Mouse (Mus musculus) thymus, adult 18-20 months (tissue): Measurements from ENCODE around the gene Ttc28.

ENCODE experiments used
- DNase-seq, 2 experiments: peaks; one replicate each; pipeline ENCODE4 v3.0.0; 2022; ENCODE audit warnings: mixed read lengths in 2 of 2

Ttc28 gene

DNA sequence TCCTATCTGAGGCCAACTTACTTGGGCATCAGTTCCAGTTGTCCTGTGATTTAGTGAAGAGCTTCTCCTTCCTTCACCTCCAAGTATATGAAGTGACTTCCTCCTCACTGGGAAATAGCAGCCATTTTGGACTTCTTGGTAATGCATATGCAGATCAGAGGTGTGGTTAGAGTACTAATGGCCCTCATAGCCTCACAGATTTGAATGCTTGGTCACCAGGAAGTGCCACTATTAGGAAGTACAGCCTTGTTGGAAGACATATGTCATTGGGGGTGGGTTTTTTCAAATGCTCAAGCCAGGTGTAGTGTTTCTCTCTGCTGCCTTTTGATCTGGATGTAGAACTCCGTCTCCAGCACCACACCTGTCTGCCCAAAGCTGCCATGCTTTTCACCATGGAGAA, 10.3 kb downstream of the Ttc28 start:
- no peak for DNase-seq

DNA sequence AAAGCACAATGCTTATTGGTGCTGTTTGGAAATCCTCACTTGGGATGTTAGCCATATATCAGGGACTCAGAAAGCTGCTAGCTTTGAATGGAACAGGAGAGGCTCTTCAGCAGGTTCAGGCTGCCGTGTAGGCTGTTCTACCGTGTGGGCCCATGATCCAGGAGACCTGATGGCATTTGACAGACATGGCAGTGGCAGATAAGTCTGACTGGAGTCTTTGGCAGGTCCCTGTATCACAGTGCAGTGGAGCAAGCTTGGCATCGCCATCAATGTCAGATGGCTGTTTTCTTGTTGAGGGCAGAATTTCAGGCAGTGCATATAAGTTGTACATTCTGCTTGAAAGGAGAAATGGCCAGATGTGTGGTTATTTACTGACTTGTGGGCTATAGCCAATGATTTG, 11.0 kb downstream of the Ttc28 start:
- DNase-seq, result no peak

DNA sequence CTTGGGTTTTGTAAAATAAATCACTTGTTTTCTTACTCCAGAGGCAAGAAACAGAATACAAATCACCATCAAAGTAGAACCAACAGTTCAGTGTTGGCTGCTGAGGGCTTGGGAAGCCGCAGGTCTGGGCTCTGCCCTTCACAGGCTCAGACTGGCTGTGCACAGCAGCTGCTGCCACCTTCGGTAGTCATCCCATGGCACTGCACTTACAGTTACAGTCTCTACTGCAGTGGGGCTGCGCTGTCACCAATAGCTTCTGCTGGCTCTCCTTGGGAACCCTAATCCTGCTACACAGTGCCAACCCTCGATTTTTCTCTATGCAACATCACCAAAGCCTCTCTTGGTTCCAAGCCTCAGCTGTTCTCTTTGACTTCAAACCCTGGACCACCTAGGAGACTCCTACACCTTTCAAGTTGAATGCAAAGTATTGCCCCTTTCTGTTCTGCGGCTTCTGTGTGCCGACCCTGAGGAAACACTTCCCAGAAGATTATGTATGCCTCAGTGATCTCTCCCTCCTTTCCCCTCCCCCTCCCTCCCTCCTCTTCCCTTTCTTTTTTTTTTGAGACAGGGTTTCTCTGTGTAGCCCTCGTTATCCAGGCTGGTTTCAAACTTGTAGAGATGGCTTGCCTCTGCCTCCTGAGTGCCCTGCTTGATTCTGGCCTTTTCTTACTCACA, 17.6 kb downstream of the Ttc28 start:
- DNase-seq, result no peak

DNA sequence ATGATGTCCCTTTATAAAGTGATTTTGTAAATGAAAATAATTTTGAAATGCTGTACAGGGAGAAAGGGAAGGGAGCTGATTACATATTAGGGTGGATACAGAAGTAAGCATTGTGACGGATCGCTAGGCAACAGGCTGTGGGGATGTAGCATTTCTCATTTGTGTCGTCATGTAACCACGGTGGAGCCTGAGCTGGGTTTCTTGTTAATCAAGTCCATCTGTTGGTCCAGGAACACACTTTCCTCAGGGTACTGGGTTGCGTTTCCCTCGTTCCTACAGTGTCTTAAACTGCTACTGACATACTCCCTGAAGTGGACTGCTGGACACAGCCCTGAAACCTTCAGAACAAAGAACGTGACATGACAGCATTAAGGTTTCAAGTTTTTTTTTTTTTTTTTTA, 18.6 kb downstream of the Ttc28 start:
- DNase-seq, result no peak

DNA sequence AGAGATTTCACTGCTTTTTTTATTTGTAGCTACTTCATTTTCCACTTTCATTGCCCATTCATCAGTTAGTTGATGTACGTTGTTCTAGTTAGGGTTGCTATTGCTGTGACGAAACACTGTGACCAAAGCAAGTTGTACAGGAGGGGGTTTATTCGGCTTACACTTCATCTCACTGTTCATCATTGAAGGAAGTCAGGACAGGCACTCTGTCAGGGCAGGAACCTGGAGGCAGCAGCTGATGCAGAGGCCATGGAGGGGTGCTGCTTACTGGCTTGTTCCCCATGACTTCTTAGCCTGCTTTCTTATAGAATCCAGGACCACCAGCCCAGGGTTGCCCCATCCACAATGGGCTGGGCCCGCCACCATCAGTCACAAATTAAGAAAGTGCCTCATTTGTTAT, 19.2 kb downstream of the Ttc28 start:
- no peak for DNase-seq

DNA sequence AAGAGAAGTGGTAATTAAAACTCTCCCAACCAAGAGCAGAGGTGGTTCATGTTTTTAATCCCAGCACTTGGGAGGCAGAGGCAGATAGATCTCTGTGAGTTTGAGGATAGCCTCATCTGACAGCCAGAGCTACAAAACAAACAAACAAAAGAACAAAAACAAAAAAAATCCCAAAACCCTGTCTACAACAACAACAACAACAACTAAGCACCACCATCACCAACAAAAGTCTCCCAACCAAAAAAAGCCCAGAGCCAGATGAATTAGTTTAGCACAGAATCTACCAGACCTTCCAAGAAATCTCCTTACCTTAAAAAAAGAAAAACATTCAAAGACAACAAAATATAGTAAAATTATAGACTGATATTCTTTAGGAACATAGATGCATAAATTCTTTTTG, 20.7 kb downstream of the Ttc28 start:
- no peak for DNase-seq

DNA sequence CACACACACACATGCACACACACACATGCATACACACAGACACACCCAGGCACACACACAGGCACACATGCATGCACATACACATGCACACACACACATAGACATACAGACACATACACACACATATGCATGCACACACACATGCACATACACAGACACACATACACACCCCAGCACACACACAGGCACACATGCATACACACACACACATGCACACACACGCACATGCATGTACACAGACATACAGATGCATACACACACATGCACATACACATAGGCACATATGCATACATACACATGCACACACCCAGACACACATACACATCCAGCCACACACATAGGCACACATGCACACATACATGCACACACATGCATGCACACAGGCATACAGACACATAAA, 27.1 kb downstream of the Ttc28 start:
- DNase-seq, result no peak

DNA sequence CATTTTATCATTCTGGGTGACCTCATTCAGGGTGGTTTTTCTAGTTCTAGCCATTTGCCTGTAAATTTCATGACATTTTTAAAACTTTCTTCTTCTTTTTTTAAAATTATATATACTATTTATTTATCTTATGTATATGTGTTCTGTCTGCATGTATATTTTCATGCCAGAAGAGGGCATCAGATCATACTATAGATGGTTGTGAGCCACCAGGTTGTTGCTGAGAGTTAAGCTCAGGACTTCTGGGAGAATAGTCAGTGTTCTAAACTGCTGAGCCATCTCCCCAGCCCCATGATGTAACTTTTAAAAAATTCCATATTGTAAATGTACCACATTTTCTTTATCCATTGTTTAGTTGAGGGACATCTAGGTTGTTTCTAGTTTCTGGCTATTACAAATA, 29.3 kb downstream of the Ttc28 start:
- no peak for DNase-seq

DNA sequence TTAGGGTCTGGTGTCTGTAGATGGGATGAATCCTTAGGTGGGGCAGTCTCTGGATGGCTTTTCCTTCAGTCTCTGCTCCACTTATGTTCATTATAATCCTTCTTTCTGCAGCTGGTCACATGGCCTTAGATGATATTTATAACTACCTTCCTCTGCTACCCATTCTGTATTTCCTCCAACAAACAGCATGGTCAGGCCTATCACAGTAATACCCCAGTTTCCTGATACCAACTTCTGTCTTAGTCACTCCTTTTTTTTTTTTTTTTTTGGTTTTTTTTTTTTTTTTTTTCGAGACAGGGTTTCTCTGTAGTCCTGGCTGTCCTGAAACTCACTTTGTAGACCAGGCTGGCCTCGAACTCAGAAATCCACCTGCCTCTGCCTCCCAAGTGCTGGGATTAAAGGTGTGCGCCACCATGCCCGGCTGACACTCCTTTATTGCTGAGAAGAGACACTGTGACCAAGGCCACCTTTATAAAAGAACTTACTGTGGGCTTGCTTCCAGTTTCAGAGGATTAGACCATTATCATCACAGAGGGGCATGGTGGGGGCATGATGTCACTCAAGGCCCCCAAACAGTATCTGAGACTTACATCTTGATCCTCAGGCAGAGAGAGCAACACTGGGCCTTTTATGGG, 30.5 kb downstream of the Ttc28 start:
- no peak for DNase-seq

DNA sequence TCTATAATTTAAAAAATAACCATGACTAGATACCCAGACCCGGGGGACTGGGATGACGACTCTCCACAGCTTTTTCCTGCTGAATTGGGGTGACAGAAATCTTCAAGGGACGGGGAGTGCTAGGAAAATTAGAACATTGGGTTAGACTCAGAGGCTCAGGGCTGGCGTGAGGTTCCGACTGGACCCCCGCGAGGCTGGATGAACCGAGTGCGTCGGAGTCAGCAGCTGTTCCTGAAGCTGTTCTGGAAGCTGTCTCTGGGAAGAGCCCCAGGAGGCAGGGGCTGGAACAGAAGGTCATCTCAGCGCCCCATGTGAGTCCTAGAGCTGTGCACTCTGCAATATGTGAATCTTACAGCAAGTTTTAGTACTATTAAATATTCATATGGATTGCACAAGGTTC, 35.3 kb downstream of the Ttc28 start:
- no peak for DNase-seq

DNA sequence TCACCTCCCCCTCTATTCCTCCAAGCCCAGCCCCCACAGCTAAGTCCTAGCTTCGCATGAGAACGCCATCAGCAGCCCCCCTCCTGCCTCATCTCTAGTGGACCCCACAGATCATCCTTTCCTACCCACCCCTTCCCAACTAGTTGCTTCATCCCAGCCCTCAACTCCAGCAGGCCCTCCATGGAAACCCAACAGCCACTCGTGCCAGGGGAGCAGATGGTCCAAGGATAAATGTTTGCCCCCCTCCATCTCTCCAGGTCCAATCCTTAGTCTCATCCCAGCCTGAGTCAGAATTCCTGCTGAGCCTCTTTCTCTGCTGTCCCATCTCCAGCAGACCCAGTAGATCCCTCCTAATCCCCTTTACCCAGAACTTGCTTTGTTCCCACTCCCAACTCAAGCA, 36.6 kb downstream of the Ttc28 start:
- no peak for DNase-seq

DNA sequence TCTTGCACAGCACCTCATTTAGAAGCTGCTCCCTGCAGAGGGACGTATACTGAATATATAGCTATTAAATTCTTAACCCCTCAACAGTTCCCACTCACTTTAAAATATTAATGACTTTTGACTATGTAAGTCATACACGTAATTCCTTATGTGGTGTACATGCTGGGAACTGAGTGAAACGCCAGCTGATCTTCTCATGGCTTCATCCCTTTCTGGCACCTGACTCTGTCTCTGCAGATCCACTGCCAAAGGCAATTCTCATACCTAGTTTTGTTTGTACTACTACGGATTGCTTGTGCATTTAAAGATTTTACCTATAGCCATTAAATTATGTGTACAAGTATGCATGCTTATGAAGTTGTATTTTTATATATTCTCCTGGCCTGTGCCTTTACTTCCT, 39.9 kb downstream of the Ttc28 start:
- DNase-seq, result no peak

DNA sequence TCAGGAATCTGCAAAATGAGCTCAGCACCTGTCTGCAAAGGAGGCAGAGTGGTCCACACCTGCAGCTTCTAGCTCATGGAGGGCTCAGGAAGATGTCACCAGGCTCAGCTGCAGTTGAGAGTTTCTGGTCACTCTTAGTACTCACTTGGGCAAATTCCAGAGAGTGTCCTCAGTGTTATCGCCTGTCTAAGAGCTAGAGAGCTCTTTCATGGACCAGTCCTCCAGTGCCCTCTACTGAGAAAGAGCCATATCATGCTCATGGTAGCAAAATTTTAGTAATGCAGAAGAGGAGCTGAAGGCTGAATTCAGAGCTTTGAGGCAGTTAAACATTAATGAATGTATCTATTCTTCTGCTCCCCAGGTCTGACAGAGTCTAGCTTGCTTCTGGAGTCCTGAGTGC, 43.7 kb downstream of the Ttc28 start:
- DNase-seq, result no peak

DNA sequence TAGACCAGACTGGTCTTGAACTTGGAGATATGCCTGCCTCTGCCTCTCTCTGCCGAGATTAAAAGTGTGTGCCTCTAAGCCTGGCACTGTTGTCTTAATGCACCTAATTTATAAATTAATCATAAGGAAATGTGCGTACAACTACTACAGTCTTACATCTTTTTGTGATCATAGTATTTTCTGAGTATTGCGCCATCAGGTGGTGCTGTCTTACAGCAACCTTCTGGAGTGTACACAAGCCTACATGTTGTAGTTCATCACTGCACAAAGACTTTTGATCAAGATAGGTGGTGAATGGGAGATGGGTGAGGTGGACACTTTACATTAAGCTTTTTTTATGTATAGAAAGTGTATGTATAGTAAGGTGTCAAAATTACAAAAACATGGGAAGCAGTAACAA, 45.0 kb downstream of the Ttc28 start:
- no peak for DNase-seq

DNA sequence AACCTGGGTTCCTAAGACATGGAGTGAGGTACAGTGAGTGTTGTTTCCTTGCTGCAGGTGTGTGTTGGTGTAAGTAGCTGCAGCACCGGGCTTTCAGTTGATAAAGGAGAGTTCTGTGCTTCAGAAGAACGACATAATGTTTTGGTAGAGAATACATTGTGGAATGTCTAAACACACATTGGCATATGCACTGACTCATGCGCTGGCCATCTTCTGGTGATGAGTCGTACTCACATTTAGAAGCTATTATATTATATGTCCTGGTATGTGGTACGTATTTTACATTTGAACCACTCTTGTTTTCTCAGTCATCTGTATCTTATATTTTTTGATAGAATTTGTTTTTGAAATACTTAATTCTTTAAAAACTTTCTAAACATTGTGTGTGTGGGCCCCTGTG, 46.2 kb downstream of the Ttc28 start:
- DNase-seq, result no peak

DNA sequence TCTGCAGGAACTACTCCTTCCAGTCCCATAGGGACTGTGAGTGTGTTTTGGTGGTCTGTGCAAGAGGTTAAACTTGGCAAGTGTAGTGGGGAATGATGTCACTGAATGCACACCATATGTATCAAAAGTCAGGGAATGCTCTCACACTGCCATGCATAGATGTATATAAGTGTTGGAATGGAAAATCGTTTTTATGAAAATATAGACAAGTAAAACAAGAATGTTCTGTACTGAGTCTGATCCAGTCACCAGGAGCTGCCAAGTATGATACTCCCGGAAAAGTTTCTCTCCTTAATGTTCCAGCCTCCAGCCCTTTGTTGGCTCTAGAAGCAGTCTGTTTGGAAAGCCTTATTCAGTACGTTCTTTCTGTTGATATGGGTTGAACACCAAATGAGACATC, 48.7 kb downstream of the Ttc28 start:
- no peak for DNase-seq

DNA sequence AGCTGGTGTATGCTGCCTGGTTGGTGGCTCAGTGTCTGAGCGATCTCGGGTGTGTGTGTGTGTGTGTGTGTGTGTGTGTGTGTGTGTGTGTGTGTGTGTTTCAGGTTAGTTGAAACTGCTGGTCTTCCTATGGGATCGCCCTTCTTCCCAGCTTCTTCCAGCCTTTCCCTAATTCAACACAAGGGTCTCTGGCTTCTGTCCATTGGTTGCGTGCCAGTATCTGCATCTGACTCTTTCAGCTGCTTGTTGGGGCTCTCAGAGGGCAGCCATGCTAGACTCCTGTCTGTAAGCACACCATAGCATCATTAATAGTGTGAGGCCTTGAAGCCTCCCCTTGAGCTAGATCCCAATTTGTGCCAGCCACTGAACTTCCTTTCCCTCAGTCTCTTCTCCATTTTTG, 49.7 kb downstream of the Ttc28 start:
- DNase-seq, result no peak

DNA sequence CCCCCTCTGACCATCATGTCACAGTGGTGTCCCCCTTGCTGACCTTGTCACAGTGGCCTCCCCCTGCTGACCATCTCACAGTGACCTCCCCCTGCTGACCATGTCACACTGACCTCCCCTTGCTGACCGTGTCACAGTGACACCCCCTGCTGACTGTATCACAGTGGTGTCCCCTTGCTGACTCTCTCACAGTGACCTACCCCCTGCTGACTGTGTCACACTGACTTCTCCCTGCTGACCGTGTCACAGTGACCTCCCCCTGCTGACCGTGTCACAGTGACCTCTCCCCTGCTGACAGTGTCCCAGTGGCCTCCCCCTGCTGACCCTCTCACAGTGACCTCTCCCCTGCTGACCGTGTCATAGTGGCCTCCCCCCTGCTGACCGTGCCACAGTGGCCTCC, 57.0 kb downstream of the Ttc28 start:
- DNase-seq, result no peak

DNA sequence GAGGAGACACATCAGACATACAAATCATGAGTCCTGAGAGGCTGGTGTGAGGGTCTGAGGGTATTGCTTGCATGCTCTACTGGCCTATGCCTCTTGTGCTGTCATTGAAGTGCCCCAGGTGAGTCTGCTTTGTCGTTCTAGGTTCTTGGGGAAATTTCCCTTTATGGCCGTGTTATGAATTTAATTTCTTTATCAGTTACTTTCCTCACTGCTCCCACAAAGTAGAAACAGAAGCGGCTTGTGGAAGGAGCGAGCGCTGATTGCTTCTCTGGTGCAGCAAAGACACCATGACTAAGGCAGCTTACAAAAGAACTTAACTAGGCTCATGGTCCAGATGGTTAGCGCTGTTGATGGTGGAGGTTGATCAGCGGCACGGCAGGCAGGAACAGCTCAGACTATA, 64.7 kb downstream of the Ttc28 start:
- DNase-seq, result no peak

DNA sequence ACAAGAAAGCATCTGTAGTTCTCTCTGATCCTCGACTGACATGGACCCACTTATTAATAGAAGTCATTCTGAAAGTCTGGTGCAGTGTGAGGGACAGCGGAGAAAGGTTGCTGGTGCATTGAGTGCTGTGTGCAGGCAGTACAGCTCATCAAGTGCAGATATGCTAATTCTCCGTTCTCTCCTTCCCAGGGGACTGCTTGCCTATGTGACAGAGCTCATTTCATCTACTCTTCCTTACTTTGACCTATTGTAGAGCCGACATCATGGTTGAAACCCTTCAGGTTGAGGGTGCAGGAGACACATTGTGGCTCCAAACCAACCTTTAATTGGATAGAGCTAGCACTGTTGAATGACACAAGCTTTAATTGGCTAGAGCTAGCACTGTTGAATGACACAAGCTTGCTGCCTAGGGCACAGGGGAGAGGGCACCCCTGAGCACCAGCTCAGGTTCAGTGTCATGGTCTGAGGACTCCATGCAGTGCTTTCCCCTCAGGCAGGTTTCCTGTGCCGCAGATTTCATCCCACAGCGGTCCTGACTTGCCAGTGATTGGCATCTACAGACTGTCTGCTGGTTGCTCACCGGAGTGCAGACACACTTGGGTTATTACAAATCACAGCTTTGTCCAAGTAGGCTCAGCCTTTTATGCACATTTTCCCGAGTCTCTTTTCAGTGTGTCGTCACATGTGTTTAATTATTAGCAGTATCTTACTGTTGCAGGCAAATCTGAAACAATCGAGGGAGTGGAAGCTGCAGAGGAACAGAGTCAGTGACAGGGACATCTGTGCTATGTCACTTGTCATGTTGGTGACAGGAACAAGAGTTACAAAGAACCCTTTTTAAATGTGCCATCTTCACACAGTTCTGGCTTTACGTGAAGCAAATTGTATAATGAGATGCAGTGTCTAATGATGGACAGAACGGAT, 69.1 kb downstream of the Ttc28 start:
- DNase-seq, result no peak

DNA sequence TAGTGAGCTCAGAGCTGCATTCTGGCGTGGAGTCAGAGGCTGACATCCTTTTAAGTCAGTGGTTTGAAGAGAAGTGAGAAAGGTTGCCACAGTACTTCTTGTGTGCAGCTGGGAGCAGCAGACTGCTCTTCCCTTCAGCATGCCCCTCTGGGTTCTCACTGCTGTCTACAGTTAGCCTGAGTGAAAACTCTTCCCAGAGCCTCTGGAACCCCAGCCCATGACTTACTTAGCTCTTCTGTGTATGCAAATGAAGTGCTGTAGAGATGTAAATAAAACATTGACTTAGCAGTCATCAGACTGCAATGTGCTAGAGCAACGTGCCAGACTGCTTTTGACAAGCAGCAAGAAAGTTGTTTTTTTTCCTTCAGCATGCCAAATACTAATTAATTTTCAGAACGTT, 70.2 kb downstream of the Ttc28 start:
- no peak for DNase-seq

DNA sequence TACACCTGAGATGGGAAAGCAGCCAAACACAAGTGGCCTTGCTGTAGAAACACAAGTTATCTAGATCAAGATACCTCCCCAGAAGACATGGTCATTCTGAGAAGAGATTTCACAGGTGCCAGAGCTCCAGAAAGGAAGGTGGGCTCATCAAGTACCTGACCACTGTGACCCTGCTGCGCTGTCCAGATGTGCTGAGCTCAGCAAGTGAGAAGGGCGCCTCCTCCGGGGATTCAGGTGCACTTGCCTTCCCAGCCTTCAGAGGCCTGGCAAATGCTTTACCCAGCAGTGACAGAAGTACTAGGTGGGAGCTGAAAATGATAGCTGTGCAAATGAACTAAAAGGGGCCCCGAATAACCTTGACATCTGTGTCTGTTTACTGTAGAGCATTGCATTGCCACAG, 78.6 kb downstream of the Ttc28 start:
- DNase-seq, result no peak

DNA sequence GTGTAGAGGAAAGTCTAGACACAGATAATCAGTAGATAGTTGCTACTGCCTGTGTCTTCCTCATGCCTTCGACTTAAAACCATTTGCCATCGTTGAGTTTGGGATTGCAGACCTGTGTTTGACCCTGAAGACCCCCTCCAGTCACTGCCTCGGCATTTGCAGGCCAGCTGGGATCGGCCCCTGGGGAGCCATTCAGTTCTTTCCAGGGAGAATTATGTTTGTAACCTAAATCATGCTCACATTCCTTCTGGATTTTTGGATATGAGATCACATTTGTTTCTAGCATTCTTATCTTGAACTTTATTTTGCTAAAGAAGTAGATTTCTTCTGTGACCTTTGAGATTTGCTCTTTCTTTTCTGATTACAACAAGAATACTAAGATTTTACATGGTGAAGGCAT, 80.5 kb downstream of the Ttc28 start:
- no peak for DNase-seq

DNA sequence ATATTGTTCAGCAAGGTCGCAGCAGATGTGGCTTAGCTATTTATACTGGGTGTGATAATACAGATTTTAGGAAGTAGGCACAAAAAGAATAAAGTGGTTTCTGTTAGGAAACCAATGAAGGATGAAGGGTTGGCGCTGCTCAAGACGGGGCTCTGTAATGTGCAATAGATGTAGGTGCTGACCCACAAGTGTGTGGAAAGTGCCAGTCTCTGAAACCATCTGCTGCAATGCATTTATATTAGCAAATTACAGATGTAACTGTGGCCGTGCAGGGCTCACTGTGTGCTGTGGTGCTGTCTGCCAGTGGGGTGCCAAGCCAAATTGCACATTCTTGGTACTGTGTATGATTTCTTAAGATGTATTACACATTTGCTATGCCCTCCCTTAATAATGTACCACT, 81.3 kb downstream of the Ttc28 start:
- DNase-seq, result no peak
